Mouse (Mus musculus): ENCODE results near the gene Rbfox1. TPM values are rescaled to one million over a fixed set of nuclear protein-coding genes. Genes with fewer than 3 reads are reported as not detected.

The Rbfox1 gene
- total and polyA plus RNA-seq, 3 experiments, result not detected

DNA sequence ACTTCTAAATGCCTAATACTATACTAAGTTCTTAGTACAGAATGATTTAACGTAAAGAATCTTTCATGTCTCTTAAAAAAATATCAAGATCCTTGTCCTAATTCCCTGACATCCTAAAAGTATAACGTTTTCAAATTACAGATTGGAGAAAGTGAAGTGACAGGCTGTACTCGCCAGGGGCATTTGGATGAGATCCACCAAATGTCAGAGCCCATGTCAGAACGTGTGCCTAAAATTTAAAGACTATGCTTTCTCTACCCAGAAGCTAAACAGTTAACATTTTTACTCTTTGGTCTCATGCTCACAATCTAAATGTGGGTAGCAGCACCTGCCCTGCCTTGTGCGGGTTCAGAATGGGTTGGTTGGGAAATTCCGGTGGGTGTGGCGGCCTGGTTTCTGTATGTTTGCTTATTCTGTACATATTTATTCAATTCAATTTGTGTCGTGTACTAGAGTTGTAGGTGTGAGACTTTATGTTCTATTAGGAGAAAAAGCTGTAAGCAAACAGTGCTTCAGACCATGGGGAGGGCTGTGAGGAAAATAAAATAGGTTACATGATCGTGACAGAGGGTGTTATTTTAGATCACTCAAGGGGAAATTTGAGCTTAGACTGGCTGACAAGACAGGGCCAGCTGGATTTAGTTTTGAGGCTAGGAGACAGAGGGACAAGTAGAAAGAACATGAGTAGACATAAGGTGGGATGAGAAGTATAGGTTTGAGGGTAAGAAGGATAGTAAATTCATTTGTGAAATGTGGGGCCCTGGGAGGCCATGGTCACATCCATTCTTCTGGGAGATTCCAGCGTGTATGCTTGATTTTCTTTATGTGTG lies 1203.7 kb downstream of the Rbfox1 start:
- H3K4me3 ChIP-seq (ENCODE audit: control insufficient read depth in 1 of 2, insufficient read depth in 1 of 2, low read depth in 2 of 2, low read length in 2 of 2), result no peak overlapping the region

DNA sequence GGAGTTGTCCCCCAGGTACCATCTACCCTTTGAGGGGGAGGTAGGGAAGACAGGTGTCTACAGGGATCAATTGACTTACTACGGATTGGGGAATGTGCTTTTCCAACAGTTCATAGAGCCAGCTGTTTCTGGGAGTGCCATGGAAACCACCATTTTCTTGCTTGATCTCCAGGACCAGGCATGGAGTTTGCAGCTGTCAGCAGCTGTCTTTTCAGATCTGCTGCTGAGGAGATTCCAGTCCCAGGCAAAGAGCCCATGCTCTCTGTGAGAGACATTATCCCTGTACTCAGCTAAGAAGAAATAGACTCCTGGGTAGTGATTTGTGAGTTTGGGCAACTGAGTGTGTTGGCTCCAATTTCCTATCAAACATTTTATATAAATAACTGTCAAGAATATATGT lies 1204.3 kb downstream of the Rbfox1 start:
- Histone ChIP-seq H3K79me2 (ENCODE audit: control insufficient read depth, insufficient read depth, low read length, poor library complexity) (no peaks in the 10 kb centered on the region), H3K36me3 (ENCODE audit: control insufficient read depth in 1 of 2, insufficient read depth in 2 of 2, low read length in 2 of 2) (no peaks in the 10 kb centered on the region), H3K4me3 (ENCODE audit: control insufficient read depth in 1 of 2, insufficient read depth in 1 of 2, low read depth in 2 of 2, low read length in 2 of 2) (no peak overlapping the region), H3K4me1 (ENCODE audit: control insufficient read depth in 1 of 2, insufficient read depth in 2 of 2, low read length in 2 of 2) (no peaks in the 10 kb centered on the region), H3K27me3 (ENCODE audit: control insufficient read depth in 1 of 2, insufficient read depth in 2 of 2, low read length in 2 of 2) (no peaks in the 10 kb centered on the region), H3K27ac (ENCODE audit: control insufficient read depth, low read depth, low read length) (no peak overlapping the region), H3K9me3 (replicated peaks; ENCODE audit: insufficient read depth, low read length) (no peaks in the 10 kb centered on the region), H3K9ac (ENCODE audit: control insufficient read depth, low read depth, low read length, poor library complexity, severe bottlenecking) (no peak overlapping the region)
- no peak for DNase-seq (ENCODE audit: low read depth, low spot score)
- no peak for TF ChIP-seq E2F4 (IDR thresholded peaks at IDR 0.05; ENCODE audit: borderline replicate concordance, low read depth, low read length)
- TF ChIP-seq KAT2A (conservative IDR thresholded peaks at IDR 0.05; ENCODE audit: low read depth, low read length), result no peak
- no peak for TF ChIP-seq MAX (IDR thresholded peaks at IDR 0.05; ENCODE audit: low read length)
- no peak for TF ChIP-seq ELF1 (IDR thresholded peaks at IDR 0.05; ENCODE audit: low read depth, low read length)
- TF ChIP-seq GABPA (IDR thresholded peaks at IDR 0.05; ENCODE audit: low read depth, low read length), result no peak
- TF ChIP-seq USF2 (IDR thresholded peaks at IDR 0.05; ENCODE audit: borderline replicate concordance in 1 of 2, insufficient read depth in 1 of 2, low read depth in 1 of 2, low read length in 2 of 2), result no peak
- TF ChIP-seq BHLHE40 (IDR thresholded peaks at IDR 0.05; ENCODE audit: borderline replicate concordance, low read depth, low read length), result no peak
- no peak for TF ChIP-seq CHD2 (IDR thresholded peaks at IDR 0.05; ENCODE audit: low read length)
- no peak for TF ChIP-seq MXI1 (IDR thresholded peaks at IDR 0.05; ENCODE audit: low read depth, low read length)
- no peak for TF ChIP-seq CHD1 (IDR thresholded peaks at IDR 0.05; ENCODE audit: low read depth, low read length)
- TF ChIP-seq HCFC1 (IDR thresholded peaks at IDR 0.05; ENCODE audit: low read depth, low read length), result no peak
- no peak for TF ChIP-seq MAFK (IDR thresholded peaks at IDR 0.05; ENCODE audit: borderline replicate concordance, low read depth, low read length)
- no peak for TF ChIP-seq ETS1 (IDR thresholded peaks at IDR 0.05; ENCODE audit: low read depth, low read length)

More for the DNA sequence above, 1203.7 kb downstream of the Rbfox1 start:
- Histone ChIP-seq H3K9me3 (replicated peaks; ENCODE audit: insufficient read depth, low read length) (no peaks in the 10 kb centered on the region), H3K36me3 (ENCODE audit: control insufficient read depth in 1 of 2, insufficient read depth in 2 of 2, low read length in 2 of 2) (no peaks in the 10 kb centered on the region), H3K79me2 (ENCODE audit: control insufficient read depth, insufficient read depth, low read length, poor library complexity) (no peaks in the 10 kb centered on the region), H3K4me1 (ENCODE audit: control insufficient read depth in 1 of 2, insufficient read depth in 2 of 2, low read length in 2 of 2) (no peaks in the 10 kb centered on the region), H3K27me3 (ENCODE audit: control insufficient read depth in 1 of 2, insufficient read depth in 2 of 2, low read length in 2 of 2) (no peaks in the 10 kb centered on the region), H3K9ac (ENCODE audit: control insufficient read depth, low read depth, low read length, poor library complexity, severe bottlenecking) (no peak overlapping the region), H3K27ac (ENCODE audit: control insufficient read depth, low read depth, low read length) (no peak overlapping the region)
- DNase-seq (ENCODE audit: low read depth, low spot score), result no peak
- TF ChIP-seq SMC3 (IDR thresholded peaks at IDR 0.05; ENCODE audit: low read depth, low read length) (no peak), ETS1 (IDR thresholded peaks at IDR 0.05; ENCODE audit: low read depth, low read length) (no peak), MXI1 (IDR thresholded peaks at IDR 0.05; ENCODE audit: low read depth, low read length) (no peak)
